Mouse (Mus musculus) adrenal gland, postnatal 4 days (tissue): Measurements from ENCODE around the gene Synpr. TPM values are rescaled to one million over a fixed set of nuclear protein-coding genes. Genes with fewer than 3 reads are reported as not detected.

Experiments
- DNase-seq, 2 experiments: peaks; one replicate each; pipeline ENCODE4 v3.0.0; 2021 to 2022; ENCODE audit warnings: low spot score in 2 of 2, mixed read lengths in 2 of 2
- total RNA-seq, 2 experiments: library from RNA; stranded (reverse); gene quantifications; 2 replicates each; pipeline ENCODE4 v1.2.3; 2021

Synpr gene
- total RNA-seq, 2 experiments from 2014 or later: 6.8 to 8.0 TPM

GRCm38 (mm10) chr14:13547746-13548145 is 263.2 kb downstream of the Synpr start:
- no peak for DNase-seq

GRCm38 (mm10) chr14:13551209-13551608 is 266.6 kb downstream of the Synpr start:
- no peak for DNase-seq

- DNase-seq: no peak
These were observed 269.2 kb downstream of the Synpr start for GRCm38 (mm10) chr14:13553616-13554370.

- no peak for DNase-seq
These were observed 270.1 kb downstream of the Synpr start for GRCm38 (mm10) chr14:13554631-13555030.

GRCm38 (mm10) chr14:13558117-13558516 is 273.5 kb downstream of the Synpr start:
- DNase-seq: no peak

GRCm38 (mm10) chr14:13567250-13567649 is 282.7 kb downstream of the Synpr start:
- no peak for DNase-seq

- DNase-seq: no peak
These were observed 283.4 kb downstream of the Synpr start for GRCm38 (mm10) chr14:13567996-13568395.

GRCm38 (mm10) chr14:13571941-13572340 is 287.4 kb downstream of the Synpr start:
- DNase-seq: no peak

- no peak for DNase-seq
These were observed 287.9 kb downstream of the Synpr start for GRCm38 (mm10) chr14:13572530-13572929.

GRCm38 (mm10) chr14:13578101-13578500 is 293.5 kb downstream of the Synpr start:
- DNase-seq: no peak

- DNase-seq: no peak
These were observed 294.2 kb downstream of the Synpr start for GRCm38 (mm10) chr14:13578744-13579143.

- no peak for DNase-seq
These were observed 308.9 kb downstream of the Synpr start for GRCm38 (mm10) chr14:13593321-13593940.

- no peak for DNase-seq
These were observed 311.7 kb downstream of the Synpr start for GRCm38 (mm10) chr14:13596251-13596650.

GRCm38 (mm10) chr14:13597204-13597603 is 312.6 kb downstream of the Synpr start:
- no peak for DNase-seq

GRCm38 (mm10) chr14:13620531-13620930 is 336.0 kb downstream of the Synpr start:
- DNase-seq: no peak

GRCm38 (mm10) chr14:13649865-13650264 is 365.3 kb downstream of the Synpr start:
- no peak for DNase-seq

GRCm38 (mm10) chr14:13651039-13651438 is 366.5 kb downstream of the Synpr start:
- DNase-seq: no peak

GRCm38 (mm10) chr14:13651541-13652298 is 367.1 kb downstream of the Synpr start:
- DNase-seq: no peak
